Mouse (Mus musculus): ENCODE results near the gene Gm28051. TPM values are rescaled to one million over a fixed set of nuclear protein-coding genes. Genes with fewer than 3 reads are reported as not detected.

The Gm28051 gene
- not detected for polyA plus RNA-seq (2014; fragmentation: Illumina TruSeq; extraction: RNeasy Lipid Tissue Mini Kit (QIAGEN cat#74804); ENCODE audit: low read depth, low replicate concordance)

GRCm38 (mm10) chr12:102757689-102758402 lies at the start of gene Gm28051, which contains the start of the genes Gon7 and Ubr7:
TSS of gene Gm28051 (minus strand) at chr12:102757765.
TSS of gene Gon7 (minus strand) at chr12:102757803.
TSS of gene Ubr7 (plus strand) at chr12:102757967.

GRCm38 (mm10) chr12:102758403-102758756 lies 815 bp upstream of the Gm28051 start, which contains the start of gene Gm20604:
TSS of gene Gm20604 (minus strand) at chr12:102758672.

DNA sequence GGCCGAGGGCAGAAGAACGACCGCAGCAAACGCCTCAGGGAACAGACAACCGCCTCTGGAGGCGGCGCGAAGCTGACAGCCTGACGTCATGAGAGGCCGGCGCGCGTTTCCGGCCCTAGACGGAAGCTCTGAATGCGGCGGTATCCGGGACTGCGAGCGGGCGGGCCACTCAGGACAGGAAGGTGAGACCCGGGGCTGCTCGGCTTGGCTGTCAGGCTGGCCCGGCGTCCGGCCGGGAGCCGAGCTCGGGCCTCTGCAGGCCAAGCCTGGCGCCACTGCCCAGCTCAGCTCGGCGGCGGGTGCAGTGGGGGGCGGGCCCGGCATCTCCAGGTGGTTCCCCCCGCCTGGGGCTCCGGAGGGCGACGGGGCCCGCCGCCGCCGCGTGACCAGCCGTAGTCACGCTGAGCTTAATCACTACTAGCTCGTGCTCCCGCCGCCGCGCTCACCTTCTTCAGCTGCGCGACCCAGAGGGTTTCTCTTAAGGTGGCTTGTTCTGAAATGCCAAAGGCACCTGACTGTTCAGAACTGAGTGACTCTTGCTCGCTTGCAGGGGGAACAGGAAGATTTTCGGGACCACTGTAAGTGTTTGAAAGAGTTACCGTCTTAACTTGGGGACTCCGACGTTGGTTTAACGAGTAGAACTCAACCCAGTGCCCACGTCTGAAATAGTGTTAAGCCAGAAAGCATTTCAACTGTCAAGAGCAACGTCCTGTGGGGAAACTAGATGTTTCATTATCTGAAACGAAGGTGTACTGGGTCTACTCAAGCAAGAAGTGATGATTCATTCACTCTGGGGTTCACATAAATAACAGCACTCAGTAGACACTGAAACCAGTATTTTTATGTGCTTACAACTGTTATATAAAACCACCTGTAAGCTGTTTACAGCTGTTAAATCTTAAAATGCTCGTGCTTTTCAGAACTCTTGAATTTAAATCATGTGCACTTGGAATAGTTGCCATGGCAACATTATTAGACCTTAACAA lies 13.7 kb downstream of the Gm28051 start, which contains the start of the genes Moap1 and Tmem251:
TSS of gene Moap1 (minus strand) at position 73 of the 986 bp plus-strand sequence.
TSS of gene Tmem251 (plus strand) at position 174 of the 986 bp plus-strand sequence.

DNA sequence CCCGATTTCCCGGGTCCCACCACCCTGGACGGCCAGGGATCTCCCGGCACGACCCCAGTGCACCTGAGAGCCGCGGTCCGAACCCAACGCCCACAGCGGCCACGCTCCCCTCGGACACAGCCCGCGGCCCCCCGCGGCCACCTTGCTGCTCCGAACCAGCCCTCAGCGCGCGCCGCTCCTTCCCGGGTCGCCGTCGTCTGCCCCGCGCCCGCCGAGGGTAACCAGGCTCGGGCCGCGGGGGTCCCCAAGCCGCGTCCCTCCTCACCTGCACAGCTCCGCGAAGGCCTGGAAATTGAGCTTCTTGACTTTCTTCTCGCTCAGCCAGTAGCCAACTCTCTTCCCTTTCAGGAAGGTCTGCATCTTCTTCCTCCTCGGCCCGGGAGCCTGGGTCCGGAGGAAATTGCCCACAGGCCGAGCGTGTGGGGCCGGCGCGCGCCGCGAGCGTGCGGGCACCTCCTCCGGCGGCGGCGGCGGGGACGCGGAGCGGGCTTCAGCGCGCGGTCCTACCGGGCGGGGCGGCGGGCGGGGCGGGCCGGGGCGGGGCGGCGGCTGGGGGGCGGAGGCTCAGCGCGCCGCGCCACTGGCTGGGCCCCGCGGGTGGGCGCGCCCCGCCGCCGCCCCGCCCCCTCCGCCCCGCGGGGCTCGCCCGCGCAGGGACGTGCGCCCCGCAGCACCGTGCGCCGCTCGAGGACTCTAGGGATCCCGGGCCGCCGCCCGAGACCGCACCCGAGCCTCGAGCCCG lies 52.9 kb downstream of the Gm28051 start, which contains the start of gene Itpk1:
TSS of gene Itpk1 (minus strand) at position 474 of the 742 bp plus-strand sequence.

Other genes with a start within 250 kb of the Gm28051 start
- gene Chga, start 202.8 kb downstream of the Gm28051 start, polyA plus RNA-seq (2014; fragmentation: Illumina TruSeq; extraction: RNeasy Lipid Tissue Mini Kit (QIAGEN cat#74804); ENCODE audit: low read depth, low replicate concordance) = 0.16 TPM
- gene Itpk1, start 52.8 kb downstream of the Gm28051 start, polyA plus RNA-seq (2014; fragmentation: Illumina TruSeq; extraction: RNeasy Lipid Tissue Mini Kit (QIAGEN cat#74804); ENCODE audit: low read depth, low replicate concordance) = 60.2 TPM
- gene Moap1, start 14.1 kb downstream of the Gm28051 start, polyA plus RNA-seq (2014; fragmentation: Illumina TruSeq; extraction: RNeasy Lipid Tissue Mini Kit (QIAGEN cat#74804); ENCODE audit: low read depth, low replicate concordance) = 6.3 TPM
- 4.1 TPM for gene Tmem251, start 14.0 kb downstream of the Gm28051 start, polyA plus RNA-seq (2014; fragmentation: Illumina TruSeq; extraction: RNeasy Lipid Tissue Mini Kit (QIAGEN cat#74804); ENCODE audit: low read depth, low replicate concordance)
- 11.1 TPM for gene Gon7, start within 50 bp of the Gm28051 start, polyA plus RNA-seq (2014; fragmentation: Illumina TruSeq; extraction: RNeasy Lipid Tissue Mini Kit (QIAGEN cat#74804); ENCODE audit: low read depth, low replicate concordance)
- gene Ubr7, start 202 bp upstream of the Gm28051 start, polyA plus RNA-seq (2014; fragmentation: Illumina TruSeq; extraction: RNeasy Lipid Tissue Mini Kit (QIAGEN cat#74804); ENCODE audit: low read depth, low replicate concordance) = 26.0 TPM
- 7.5 TPM for gene Gm20604, start 907 bp upstream of the Gm28051 start, polyA plus RNA-seq (2014; fragmentation: Illumina TruSeq; extraction: RNeasy Lipid Tissue Mini Kit (QIAGEN cat#74804); ENCODE audit: low read depth, low replicate concordance)
- gene Btbd7, start 120.7 kb upstream of the Gm28051 start, polyA plus RNA-seq (2014; fragmentation: Illumina TruSeq; extraction: RNeasy Lipid Tissue Mini Kit (QIAGEN cat#74804); ENCODE audit: low read depth, low replicate concordance) = 16.0 TPM
- 17.9 TPM for gene Cox8c, start 141.6 kb upstream of the Gm28051 start, polyA plus RNA-seq (2014; fragmentation: Illumina TruSeq; extraction: RNeasy Lipid Tissue Mini Kit (QIAGEN cat#74804); ENCODE audit: low read depth, low replicate concordance)
- gene Unc79, start 191.1 kb upstream of the Gm28051 start, polyA plus RNA-seq (2014; fragmentation: Illumina TruSeq; extraction: RNeasy Lipid Tissue Mini Kit (QIAGEN cat#74804); ENCODE audit: low read depth, low replicate concordance) = 0.60 TPM